Mouse (Mus musculus): ENCODE results near the gene Calm3. TPM values are rescaled to one million over a fixed set of nuclear protein-coding genes. Genes with fewer than 3 reads are reported as not detected.

The Calm3 gene
- total and polyA plus RNA-seq, 2 experiments from 2014 or later, result 107 to 342 TPM

DNA sequence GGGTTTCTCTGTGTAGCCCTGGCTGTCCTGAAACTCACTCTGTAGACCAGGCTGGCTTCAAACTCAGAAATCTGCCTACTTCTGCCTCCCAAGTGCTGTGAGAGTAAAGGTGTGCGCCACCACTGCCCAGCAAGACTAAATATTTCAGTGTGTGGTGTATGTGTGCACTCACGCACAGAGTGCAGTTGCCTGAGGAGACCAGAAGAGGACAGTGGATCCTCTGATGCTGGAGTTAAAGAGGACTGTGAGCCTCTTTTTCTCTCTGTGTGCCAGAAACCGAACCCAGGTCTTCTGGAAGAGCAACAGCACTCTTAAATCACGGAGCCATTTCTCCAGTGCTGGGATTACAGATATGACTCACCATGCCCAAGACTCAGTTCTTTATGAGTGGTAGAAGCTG lies 50.5 kb downstream of the Calm3 start:
- ATAC-seq (ENCODE audit: insufficient read depth, low read depth) (no peak), DNase-seq (ENCODE audit: low spot score) (no peak)
- H3K9me3 ChIP-seq (replicated peaks; ENCODE audit: control insufficient read depth, low read length), result no peaks in the 10 kb centered on the region
- TF ChIP-seq CTCF (IDR thresholded peaks at IDR 0.05; ENCODE audit: low read depth), result peak; percentile 18; the same call in 1 of the 2 replicates
- no peak for TF ChIP-seq EP300 (IDR thresholded peaks at IDR 0.05; ENCODE audit: low read depth)
- no peak overlapping the region for H3K4me3 ChIP-seq (ENCODE audit: low read depth, low read length)
- no peak overlapping the region for H3K27ac ChIP-seq (ENCODE audit: low read depth)
- H3K4me2 ChIP-seq (ENCODE audit: low read depth, low read length), result no peak overlapping the region
- 88% methylated on average over 4 of the region's 4 CpGs for WGBS
- peaks cover 23% of the 10 kb centered on the region for H3K36me3 ChIP-seq (replicated peaks; ENCODE audit: control insufficient read depth, insufficient read depth, low read length)
- no peaks in the 10 kb centered on the region for H3K27me3 ChIP-seq (ENCODE audit: control insufficient read depth, insufficient read depth, low read length)
- H3K9ac ChIP-seq (replicated peaks; ENCODE audit: low read depth, low read length), result no peak overlapping the region
- 0 out of 2 replicates have a peak, but pooled peaks cover 15% of the 10 kb centered on the region for H3K4me1 ChIP-seq (ENCODE audit: control insufficient read depth, insufficient read depth)

DNA sequence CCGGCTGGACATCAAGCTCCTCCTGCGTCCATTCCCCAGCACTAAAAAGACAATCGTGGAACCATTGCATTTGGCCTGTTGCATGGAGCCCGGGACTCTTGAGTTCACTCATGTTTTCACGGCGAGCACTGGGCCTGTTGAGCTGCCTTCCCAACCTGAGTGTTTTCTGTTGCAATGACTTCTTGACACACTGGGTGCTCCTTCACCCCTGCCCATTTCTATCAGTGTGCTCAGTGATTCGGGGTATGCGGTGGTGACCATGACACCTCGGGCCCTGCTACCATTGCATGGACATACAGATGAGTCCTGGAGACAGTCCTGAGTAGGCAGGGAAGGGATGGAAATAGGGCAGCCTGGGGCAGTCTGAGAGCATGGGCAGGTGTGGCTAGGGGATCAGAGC lies 51.4 kb downstream of the Calm3 start:
- Histone ChIP-seq H3K27ac (ENCODE audit: low read depth) (no peak overlapping the region), H3K4me2 (ENCODE audit: low read depth, low read length) (no peak overlapping the region), H3K4me3 (ENCODE audit: low read depth, low read length) (no peak overlapping the region), H3K36me3 (replicated peaks; ENCODE audit: control insufficient read depth, insufficient read depth, low read length) (peaks cover 30% of the 10 kb centered on the region), H3K9ac (replicated peaks; ENCODE audit: low read depth, low read length) (no peak overlapping the region), H3K9me3 (replicated peaks; ENCODE audit: control insufficient read depth, low read length) (no peaks in the 10 kb centered on the region), H3K4me1 (ENCODE audit: control insufficient read depth, insufficient read depth) (0 out of 2 replicates have a peak, but pooled peaks cover 15% of the 10 kb centered on the region), H3K27me3 (ENCODE audit: control insufficient read depth, insufficient read depth, low read length) (no peaks in the 10 kb centered on the region)
- TF ChIP-seq CTCF (IDR thresholded peaks at IDR 0.05; ENCODE audit: low read depth) (no peak), EP300 (IDR thresholded peaks at IDR 0.05; ENCODE audit: low read depth) (no peak)
- 95% methylated on average over 9 of the region's 9 CpGs for WGBS
- DNase-seq (ENCODE audit: low spot score) (no peak), ATAC-seq (ENCODE audit: insufficient read depth, low read depth) (no peak)

- Histone ChIP-seq H3K27ac (ENCODE audit: low read depth) (no peak overlapping the region), H3K4me1 (ENCODE audit: control insufficient read depth, insufficient read depth) (0 out of 2 replicates have a peak, but pooled peaks cover 9% of the 10 kb centered on the region), H3K4me2 (ENCODE audit: low read depth, low read length) (no peak overlapping the region), H3K27me3 (ENCODE audit: control insufficient read depth, insufficient read depth, low read length) (no peaks in the 10 kb centered on the region), H3K36me3 (replicated peaks; ENCODE audit: control insufficient read depth, insufficient read depth, low read length) (peaks cover 35% of the 10 kb centered on the region), H3K4me3 (ENCODE audit: low read depth, low read length) (no peak overlapping the region), H3K9me3 (replicated peaks; ENCODE audit: control insufficient read depth, low read length) (no peaks in the 10 kb centered on the region), H3K9ac (replicated peaks; ENCODE audit: low read depth, low read length) (no peak overlapping the region)
- DNase-seq (ENCODE audit: low spot score) (no peak), ATAC-seq (ENCODE audit: insufficient read depth, low read depth) (no peak)
- WGBS, result 66% methylated on average over 10 of the region's 10 CpGs
- TF ChIP-seq EP300 (IDR thresholded peaks at IDR 0.05; ENCODE audit: low read depth) (no peak), CTCF (IDR thresholded peaks at IDR 0.05; ENCODE audit: low read depth) (no peak)
These were observed 52.3 kb downstream of the Calm3 start for GRCm38 (mm10) chr7:16871600-16871999.

- H3K9me3 ChIP-seq (replicated peaks; ENCODE audit: control insufficient read depth, low read length), result no peaks in the 10 kb centered on the region
- DNase-seq (ENCODE audit: low spot score) (no peak), ATAC-seq (ENCODE audit: insufficient read depth, low read depth) (peak; percentile 58; the same call in 1 of the 2 replicates)
- no peak overlapping the region for H3K4me2 ChIP-seq (ENCODE audit: low read depth, low read length)
- no peaks in the 10 kb centered on the region for H3K27me3 ChIP-seq (ENCODE audit: control insufficient read depth, insufficient read depth, low read length)
- no peak overlapping the region for H3K4me3 ChIP-seq (ENCODE audit: low read depth, low read length)
- TF ChIP-seq EP300 (IDR thresholded peaks at IDR 0.05; ENCODE audit: low read depth) (no peak), CTCF (IDR thresholded peaks at IDR 0.05; ENCODE audit: low read depth) (no peak)
- no peak overlapping the region for H3K9ac ChIP-seq (replicated peaks; ENCODE audit: low read depth, low read length)
- H3K36me3 ChIP-seq (replicated peaks; ENCODE audit: control insufficient read depth, insufficient read depth, low read length), result peaks cover 53% of the 10 kb centered on the region
- no peaks in the 10 kb centered on the region for H3K4me1 ChIP-seq (ENCODE audit: control insufficient read depth, insufficient read depth)
- 52% methylated on average over 16 of the region's 16 CpGs for WGBS
- H3K27ac ChIP-seq (ENCODE audit: low read depth), result no peak overlapping the region
These were observed 54.4 kb downstream of the Calm3 start for GRCm38 (mm10) chr7:16869497-16869896.

GRCm38 (mm10) chr7:16867488-16867887 lies 56.4 kb downstream of the Calm3 start:
- Histone ChIP-seq H3K9me3 (replicated peaks; ENCODE audit: control insufficient read depth, low read length) (no peaks in the 10 kb centered on the region), H3K4me2 (ENCODE audit: low read depth, low read length) (no peak overlapping the region), H3K36me3 (replicated peaks; ENCODE audit: control insufficient read depth, insufficient read depth, low read length) (peaks cover 66% of the 10 kb centered on the region), H3K27me3 (ENCODE audit: control insufficient read depth, insufficient read depth, low read length) (no peaks in the 10 kb centered on the region), H3K27ac (ENCODE audit: low read depth) (no peak overlapping the region), H3K4me3 (ENCODE audit: low read depth, low read length) (no peak overlapping the region), H3K9ac (replicated peaks; ENCODE audit: low read depth, low read length) (no peak overlapping the region), H3K4me1 (ENCODE audit: control insufficient read depth, insufficient read depth) (no peaks in the 10 kb centered on the region)
- ATAC-seq (ENCODE audit: insufficient read depth, low read depth), result no peak
- TF ChIP-seq CTCF (IDR thresholded peaks at IDR 0.05; ENCODE audit: low read depth) (no peak), EP300 (IDR thresholded peaks at IDR 0.05; ENCODE audit: low read depth) (no peak)
- no peak for DNase-seq (ENCODE audit: low spot score)
- WGBS, result 85% methylated on average over 3 of the region's 3 CpGs

Other genes with a start within 250 kb of the Calm3 start
- gene Ceacam15, start 248.4 kb downstream of the Calm3 start, total RNA-seq (2014; rRNA removed; ENCODE audit: low replicate concordance), result 0.19 and 1.6 TPM in 2 replicates
- 1.5 and 2.5 TPM in 2 replicates for gene Ceacam15, start 248.4 kb downstream of the Calm3 start, polyA plus RNA-seq (2015; fragmentation: Nextera tagmentation; extraction: Ambion mirVana)
- not detected in 2 replicates for gene Ceacam9, start 202.2 kb downstream of the Calm3 start, total RNA-seq (2014; rRNA removed; ENCODE audit: low replicate concordance)
- not detected in 2 replicates for gene Ceacam9, start 202.2 kb downstream of the Calm3 start, polyA plus RNA-seq (2015; fragmentation: Nextera tagmentation; extraction: Ambion mirVana)
- 299 and 316 TPM in 2 replicates for gene Ap2s1, start 185.7 kb downstream of the Calm3 start, total RNA-seq (2014; rRNA removed; ENCODE audit: low replicate concordance)
- gene Ap2s1, start 185.7 kb downstream of the Calm3 start, polyA plus RNA-seq (2015; fragmentation: Nextera tagmentation; extraction: Ambion mirVana), result 215 and 216 TPM in 2 replicates
- gene Slc1a5, start 142.8 kb downstream of the Calm3 start, total RNA-seq (2014; rRNA removed; ENCODE audit: low replicate concordance), result 55.8 and 81.4 TPM in 2 replicates
- 27.1 and 28.1 TPM in 2 replicates for gene Slc1a5, start 142.8 kb downstream of the Calm3 start, polyA plus RNA-seq (2015; fragmentation: Nextera tagmentation; extraction: Ambion mirVana)
- gene Strn4, start 108.2 kb downstream of the Calm3 start, total RNA-seq (2014; rRNA removed; ENCODE audit: low replicate concordance), result 128 and 148 TPM in 2 replicates
- gene Strn4, start 108.2 kb downstream of the Calm3 start, polyA plus RNA-seq (2015; fragmentation: Nextera tagmentation; extraction: Ambion mirVana), result 55.5 and 61.1 TPM in 2 replicates
- 40.4 and 54.2 TPM in 2 replicates for gene Fkrp, start 107.4 kb downstream of the Calm3 start, total RNA-seq (2014; rRNA removed; ENCODE audit: low replicate concordance)
- 28.0 and 28.9 TPM in 2 replicates for gene Fkrp, start 107.4 kb downstream of the Calm3 start, polyA plus RNA-seq (2015; fragmentation: Nextera tagmentation; extraction: Ambion mirVana)
- gene Prkd2, start 81.2 kb downstream of the Calm3 start, total RNA-seq (2014; rRNA removed; ENCODE audit: low replicate concordance), result 10.6 and 13.4 TPM in 2 replicates
- gene Prkd2, start 81.2 kb downstream of the Calm3 start, polyA plus RNA-seq (2015; fragmentation: Nextera tagmentation; extraction: Ambion mirVana), result 8.3 and 8.8 TPM in 2 replicates
- 63.9 and 69.6 TPM in 2 replicates for gene Dact3, start 48.8 kb downstream of the Calm3 start, total RNA-seq (2014; rRNA removed; ENCODE audit: low replicate concordance)
- 3.8 TPM in 2 replicates for gene Dact3, start 48.8 kb downstream of the Calm3 start, polyA plus RNA-seq (2015; fragmentation: Nextera tagmentation; extraction: Ambion mirVana)
- gene Gng8, start 32.3 kb downstream of the Calm3 start, total RNA-seq (2014; rRNA removed; ENCODE audit: low replicate concordance), result 0.27 and 4.0 TPM in 2 replicates
- gene Gng8, start 32.3 kb downstream of the Calm3 start, polyA plus RNA-seq (2015; fragmentation: Nextera tagmentation; extraction: Ambion mirVana), result 1.7 and 2.5 TPM in 2 replicates
- 0.58 and 2.3 TPM in 2 replicates for gene Ptgir, start 17.6 kb downstream of the Calm3 start, total RNA-seq (2014; rRNA removed; ENCODE audit: low replicate concordance)
- 1.1 and 1.2 TPM in 2 replicates for gene Ptgir, start 17.6 kb downstream of the Calm3 start, polyA plus RNA-seq (2015; fragmentation: Nextera tagmentation; extraction: Ambion mirVana)
- gene Pnmal2, start 20.6 kb upstream of the Calm3 start, total RNA-seq (2014; rRNA removed; ENCODE audit: low replicate concordance), result 2.9 and 4.0 TPM in 2 replicates
- gene Pnmal2, start 20.6 kb upstream of the Calm3 start, polyA plus RNA-seq (2015; fragmentation: Nextera tagmentation; extraction: Ambion mirVana), result 3.0 and 3.4 TPM in 2 replicates
- gene Pnmal1, start 35.6 kb upstream of the Calm3 start, total RNA-seq (2014; rRNA removed; ENCODE audit: low replicate concordance), result 0.08 TPM in 1 of 2 replicates, not detected in the other
- 0.04 TPM in 2 replicates for gene Pnmal1, start 35.6 kb upstream of the Calm3 start, polyA plus RNA-seq (2015; fragmentation: Nextera tagmentation; extraction: Ambion mirVana)
- not detected in 2 replicates for gene Gm42372, start 59.0 kb upstream of the Calm3 start, total RNA-seq (2014; rRNA removed; ENCODE audit: low replicate concordance)
- not detected in 2 replicates for gene Gm42372, start 59.0 kb upstream of the Calm3 start, polyA plus RNA-seq (2015; fragmentation: Nextera tagmentation; extraction: Ambion mirVana)
- 30.8 and 31.2 TPM in 2 replicates for gene Ccdc8, start 68.6 kb upstream of the Calm3 start, total RNA-seq (2014; rRNA removed; ENCODE audit: low replicate concordance)
- gene Ccdc8, start 68.6 kb upstream of the Calm3 start, polyA plus RNA-seq (2015; fragmentation: Nextera tagmentation; extraction: Ambion mirVana), result 10.0 and 11.7 TPM in 2 replicates
- gene Ppp5c, start 103.8 kb upstream of the Calm3 start, total RNA-seq (2014; rRNA removed; ENCODE audit: low replicate concordance), result 55.0 and 68.0 TPM in 2 replicates
- 88.5 and 93.6 TPM in 2 replicates for gene Ppp5c, start 103.8 kb upstream of the Calm3 start, polyA plus RNA-seq (2015; fragmentation: Nextera tagmentation; extraction: Ambion mirVana)
- gene Hif3a, start 138.3 kb upstream of the Calm3 start, total RNA-seq (2014; rRNA removed; ENCODE audit: low replicate concordance), result 29.7 and 35.5 TPM in 2 replicates
- gene Hif3a, start 138.3 kb upstream of the Calm3 start, polyA plus RNA-seq (2015; fragmentation: Nextera tagmentation; extraction: Ambion mirVana), result 4.2 and 6.2 TPM in 2 replicates
- gene Psg16, start 149.9 kb upstream of the Calm3 start, total RNA-seq (2014; rRNA removed; ENCODE audit: low replicate concordance), result 0.08 TPM in 1 of 2 replicates, not detected in the other
- gene Psg16, start 149.9 kb upstream of the Calm3 start, polyA plus RNA-seq (2015; fragmentation: Nextera tagmentation; extraction: Ambion mirVana), result 0.07 and 0.12 TPM in 2 replicates
- gene Ceacam3, start 226.2 kb upstream of the Calm3 start, total RNA-seq (2014; rRNA removed; ENCODE audit: low replicate concordance), result not detected in 2 replicates
- gene Ceacam3, start 226.2 kb upstream of the Calm3 start, polyA plus RNA-seq (2015; fragmentation: Nextera tagmentation; extraction: Ambion mirVana), result not detected in 2 replicates

Data from heart, postnatal 0 days (tissue).